Mouse (Mus musculus) kidney, postnatal 4 days (tissue): ENCODE measurements around the gene Ccnl2.

ENCODE experiments used
- DNase-seq, 2 experiments: peaks; one replicate each; pipeline ENCODE4 v3.0.0; 2021; ENCODE audit warnings: mixed read lengths in 2 of 2

The Ccnl2 gene

DNA sequence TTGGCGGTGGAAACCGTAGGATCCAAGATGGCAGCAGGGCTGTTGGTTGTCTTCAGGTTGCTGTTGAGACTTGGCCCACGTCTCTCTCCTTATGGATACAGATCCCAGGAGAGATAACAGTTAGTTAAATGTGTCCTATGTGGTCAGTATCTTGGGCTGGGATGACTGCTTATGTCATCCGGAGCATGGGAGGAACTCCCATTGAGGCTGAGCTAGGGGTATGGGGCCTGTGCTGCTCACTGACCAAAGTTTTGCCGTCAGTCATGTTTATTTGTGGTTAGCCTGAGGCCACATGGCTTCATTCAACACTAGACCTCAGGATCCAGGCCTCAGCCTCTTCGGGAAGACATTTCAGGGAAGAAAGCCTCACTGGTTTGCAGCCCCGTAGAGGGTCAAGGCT is 59.1 kb downstream of the Ccnl2 start:
- no peak for DNase-seq
